Mouse (Mus musculus) forebrain, embryonic 10.5 days (tissue): ENCODE measurements around the gene Fbxw4. TPM values are rescaled to one million over a fixed set of nuclear protein-coding genes. Genes with fewer than 3 reads are reported as not detected.
A peak's percentile ranks its signal among the peaks of the same experiment; 100 is the strongest.

Source experiments
- DNase-seq: peaks from one replicate; pipeline ENCODE4 v3.0.0-alpha.2; 2017; ENCODE audit warnings: low spot score; ENCODE audit errors: extremely low spot score
- H3K27ac ChIP-seq: fragments of 300-500 bp; sonication (generic); 2 replicates; pipeline ENCODE4 v1.5.1; 2016; ENCODE audit warnings: mild to moderate bottlenecking
- H3K27me3 ChIP-seq: fragments of 300-500 bp; sonication (generic); 2 replicates; pipeline ENCODE4 v1.6.1; 2016; ENCODE audit warnings: mild to moderate bottlenecking; ENCODE audit not compliant: poor library complexity, severe bottlenecking
- H3K36me3 ChIP-seq: fragments of 300-500 bp; sonication (generic); replicated peaks from 2 replicates; pipeline ENCODE4 v1.6.1; 2016; ENCODE audit warnings: mild to moderate bottlenecking, moderate library complexity
- H3K4me1 ChIP-seq: fragments of 300-500 bp; sonication (generic); 2 replicates; pipeline ENCODE4 v1.6.1; 2016
- H3K4me3 ChIP-seq: fragments of 300-500 bp; sonication (generic); 2 replicates; pipeline ENCODE4 v1.5.1; 2016; ENCODE audit warnings: mild to moderate bottlenecking, moderate library complexity
- H3K9me3 ChIP-seq: fragments of 300-500 bp; sonication (generic); 2 replicates; pipeline ENCODE4 v1.6.1; 2016; ENCODE audit warnings: mild to moderate bottlenecking, moderate library complexity
- WGBS: fragments of 180-500 bp; shearing (Covaris S2); methylation state at CpG from one replicate; pipeline ENCODE4 v1.1.7; 2016; 5-methylcytosine and 5-hydroxymethylcytosine counted together
- polyA plus RNA-seq: library from polyadenylated mRNA; unstranded; fragments of >200 nt; fragmentation: Nextera tagmentation; extraction: Ambion mirVana; gene quantifications from 2 replicates; pipeline ENCODE4 v1.2.1, GENCODE M21; 2016

The Fbxw4 gene
- polyA plus RNA-seq, 1 experiment from 2014 or later = 4.4 TPM

DNA sequence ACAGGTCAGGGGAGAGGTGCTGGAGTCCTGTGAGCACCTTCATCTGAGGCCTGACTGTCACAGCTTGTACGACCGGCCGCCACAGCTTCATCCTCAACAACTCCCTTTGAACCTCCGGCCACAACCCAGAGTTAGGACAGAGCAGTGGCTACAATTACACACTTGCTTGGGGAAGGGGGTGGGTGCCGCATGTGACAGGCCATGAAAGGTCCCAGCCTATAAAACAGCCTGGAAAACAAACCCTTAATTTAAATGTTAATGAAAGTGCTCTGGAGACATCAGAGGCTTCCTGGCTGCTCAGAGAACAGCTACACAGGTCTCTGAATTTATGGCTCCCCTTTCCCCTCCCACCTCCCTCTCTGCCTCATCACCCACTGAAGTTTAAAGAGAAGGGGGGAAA, 38.0 kb downstream of the Fbxw4 start:
- H3K36me3 ChIP-seq = peaks cover 10% of the 10 kb centered on the region; the same call in 1 of the 2 replicates
- H3K9me3 ChIP-seq = no peaks in the 10 kb centered on the region
- H3K4me1 ChIP-seq = peaks cover 23% of the 10 kb centered on the region
- peaks cover 89% of the 10 kb centered on the region for H3K27me3 ChIP-seq
- WGBS = 45% methylated on average over 5 of the region's 5 CpGs
- DNase-seq = no peak
- no peak overlapping the region for H3K4me3 ChIP-seq
- no peak overlapping the region for H3K27ac ChIP-seq

DNA sequence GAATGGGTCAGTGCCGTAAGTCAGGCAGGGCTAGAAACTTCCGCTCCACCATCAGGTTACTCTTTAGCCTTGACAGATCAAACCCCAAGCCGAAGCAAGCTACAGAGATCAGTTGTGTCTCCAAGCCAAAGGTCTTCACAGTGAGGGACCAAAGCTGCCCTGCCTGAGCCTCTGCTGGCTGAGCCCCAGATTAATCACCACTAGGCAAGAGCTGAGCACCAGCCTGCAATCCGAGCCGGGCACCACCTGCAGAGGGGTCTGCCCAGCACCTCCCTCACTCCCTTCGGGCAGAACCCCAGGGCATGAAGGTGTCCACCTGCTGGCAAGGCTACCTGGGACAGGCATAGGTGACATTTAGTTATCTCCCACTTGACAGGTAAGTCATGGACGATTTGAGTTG, 39.1 kb downstream of the Fbxw4 start:
- no peaks in the 10 kb centered on the region for H3K9me3 ChIP-seq
- H3K4me1 ChIP-seq = peaks cover 34% of the 10 kb centered on the region
- DNase-seq = no peak
- no peak overlapping the region for H3K27ac ChIP-seq
- H3K36me3 ChIP-seq = peaks cover 10% of the 10 kb centered on the region; the same call in 1 of the 2 replicates
- H3K27me3 ChIP-seq = peaks cover 94% of the 10 kb centered on the region
- 67% methylated on average over 7 of the region's 7 CpGs for WGBS
- H3K4me3 ChIP-seq = no peak overlapping the region

DNA sequence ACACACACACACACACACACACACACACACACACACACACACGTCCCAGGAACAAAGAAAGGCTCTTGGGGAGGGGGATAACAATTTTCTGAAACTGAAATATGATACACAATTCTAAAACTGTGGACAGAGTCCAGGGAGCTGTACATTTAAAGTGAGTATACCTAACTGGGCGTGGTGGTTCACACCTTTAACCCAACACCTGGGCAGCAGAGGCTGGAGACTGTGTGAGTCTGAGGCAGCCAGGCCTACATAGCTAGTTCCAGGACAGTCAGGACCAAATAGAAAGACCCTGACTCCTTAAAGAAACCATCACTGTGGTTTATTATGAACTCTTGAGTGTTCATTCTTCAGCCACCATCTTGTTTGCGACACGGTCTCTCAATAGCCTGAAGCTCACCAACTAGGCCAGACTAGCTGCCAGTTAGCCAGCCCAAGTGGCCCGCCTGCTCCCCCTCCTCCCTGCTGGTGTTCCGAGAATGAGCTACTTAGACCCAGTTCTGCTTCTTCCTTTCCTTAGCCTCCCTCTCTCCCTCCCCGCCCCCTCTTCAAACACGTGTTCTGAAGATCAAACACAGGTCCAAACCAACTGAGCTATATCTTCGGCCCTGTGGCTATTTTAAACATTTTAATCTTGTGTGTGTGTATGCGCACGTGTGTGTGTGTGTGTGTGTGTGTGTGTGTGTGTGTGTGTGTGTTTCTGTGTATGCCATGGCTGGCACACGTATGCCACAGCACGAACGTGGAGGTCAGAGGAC, 40.2 kb downstream of the Fbxw4 start:
- H3K4me3 ChIP-seq = no peak overlapping the region
- DNase-seq = no peak
- H3K27me3 ChIP-seq = peaks cover 100% of the 10 kb centered on the region
- 87% methylated on average over 14 of the region's 14 CpGs for WGBS
- 0 out of 2 replicates have a peak, but pooled peaks cover 1% of the 10 kb centered on the region for H3K36me3 ChIP-seq
- H3K27ac ChIP-seq = no peak overlapping the region
- no peaks in the 10 kb centered on the region for H3K9me3 ChIP-seq
- H3K4me1 ChIP-seq = peaks cover 45% of the 10 kb centered on the region

DNA sequence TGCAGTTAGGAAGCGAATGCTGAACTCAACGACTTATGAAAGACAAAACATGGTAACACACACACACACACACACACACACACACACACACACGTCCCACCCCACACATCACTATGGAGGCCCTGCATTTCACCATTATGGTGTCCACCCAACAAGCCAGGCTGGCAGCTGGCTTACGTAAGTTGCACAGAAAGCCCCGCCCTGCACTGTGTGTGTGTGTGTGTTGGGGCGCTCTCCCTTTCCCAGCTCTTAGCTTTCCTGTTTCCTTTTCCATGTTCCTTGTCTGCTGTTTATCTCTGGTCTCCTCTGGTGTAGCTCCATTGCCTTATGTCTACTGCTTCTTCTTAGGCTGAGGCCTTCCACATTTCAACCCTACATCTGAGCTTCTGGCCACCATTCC, 41.9 kb downstream of the Fbxw4 start:
- H3K4me1 ChIP-seq = peaks cover 53% of the 10 kb centered on the region
- H3K36me3 ChIP-seq = no peaks in the 10 kb centered on the region
- DNase-seq = no peak
- no peaks in the 10 kb centered on the region for H3K9me3 ChIP-seq
- WGBS = 88% methylated on average over 6 of the region's 6 CpGs
- H3K4me3 ChIP-seq = no peak overlapping the region
- no peak overlapping the region for H3K27ac ChIP-seq
- peaks cover 100% of the 10 kb centered on the region for H3K27me3 ChIP-seq

DNA sequence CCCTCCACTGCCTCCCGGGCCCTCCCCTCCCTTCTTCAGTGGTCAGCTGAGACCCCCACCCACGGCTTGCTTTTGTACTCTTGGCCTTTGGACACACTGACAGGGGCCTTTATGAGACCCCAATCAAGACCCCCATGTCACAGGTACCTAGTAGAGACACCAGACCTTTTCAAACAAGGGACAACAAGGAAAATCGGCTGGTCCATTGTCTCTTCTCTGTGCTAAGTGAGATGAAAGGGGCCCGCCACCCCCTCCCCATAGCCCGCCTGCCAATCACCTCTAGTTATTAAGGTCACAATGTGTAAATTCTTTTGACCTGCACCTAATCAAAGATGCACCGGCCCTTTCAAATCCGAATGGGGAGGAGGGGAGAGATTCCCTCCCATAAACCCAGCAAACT, 43.4 kb downstream of the Fbxw4 start:
- no peaks in the 10 kb centered on the region for H3K9me3 ChIP-seq
- DNase-seq = no peak
- H3K4me3 ChIP-seq = peak overlapping the region; percentile 27; the same call in 1 of the 2 replicates
- WGBS = 16% methylated on average over 7 of the region's 7 CpGs
- H3K4me1 ChIP-seq = peaks cover 54% of the 10 kb centered on the region
- no peaks in the 10 kb centered on the region for H3K36me3 ChIP-seq
- peak overlapping the region; percentile 74 for H3K27ac ChIP-seq
- H3K27me3 ChIP-seq = peaks cover 100% of the 10 kb centered on the region

DNA sequence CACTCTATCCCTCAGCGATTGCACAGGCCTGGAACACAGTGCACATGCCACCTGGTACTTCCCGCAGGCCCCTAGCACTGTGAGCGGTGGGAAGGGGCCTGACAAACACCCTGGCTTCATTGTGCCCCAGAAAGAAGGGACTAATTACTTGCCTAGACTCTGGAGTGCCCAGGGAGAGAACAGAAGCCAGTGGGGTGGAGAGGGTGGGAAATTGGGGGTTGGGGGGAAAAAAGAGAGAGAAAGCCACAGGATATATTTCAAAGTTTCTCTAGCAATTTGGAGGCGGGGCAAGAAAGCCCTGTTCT, 43.9 kb downstream of the Fbxw4 start:
- H3K27ac ChIP-seq = peak overlapping the region; percentile 74
- H3K27me3 ChIP-seq = peaks cover 100% of the 10 kb centered on the region
- peak; percentile 46 for DNase-seq
- no peak overlapping the region; the same call in 1 of the 2 replicates for H3K4me3 ChIP-seq
- H3K4me1 ChIP-seq = peaks cover 52% of the 10 kb centered on the region
- no peaks in the 10 kb centered on the region for H3K36me3 ChIP-seq
- H3K9me3 ChIP-seq = no peaks in the 10 kb centered on the region
- WGBS = 32% methylated on average over 4 of the region's 4 CpGs

DNA sequence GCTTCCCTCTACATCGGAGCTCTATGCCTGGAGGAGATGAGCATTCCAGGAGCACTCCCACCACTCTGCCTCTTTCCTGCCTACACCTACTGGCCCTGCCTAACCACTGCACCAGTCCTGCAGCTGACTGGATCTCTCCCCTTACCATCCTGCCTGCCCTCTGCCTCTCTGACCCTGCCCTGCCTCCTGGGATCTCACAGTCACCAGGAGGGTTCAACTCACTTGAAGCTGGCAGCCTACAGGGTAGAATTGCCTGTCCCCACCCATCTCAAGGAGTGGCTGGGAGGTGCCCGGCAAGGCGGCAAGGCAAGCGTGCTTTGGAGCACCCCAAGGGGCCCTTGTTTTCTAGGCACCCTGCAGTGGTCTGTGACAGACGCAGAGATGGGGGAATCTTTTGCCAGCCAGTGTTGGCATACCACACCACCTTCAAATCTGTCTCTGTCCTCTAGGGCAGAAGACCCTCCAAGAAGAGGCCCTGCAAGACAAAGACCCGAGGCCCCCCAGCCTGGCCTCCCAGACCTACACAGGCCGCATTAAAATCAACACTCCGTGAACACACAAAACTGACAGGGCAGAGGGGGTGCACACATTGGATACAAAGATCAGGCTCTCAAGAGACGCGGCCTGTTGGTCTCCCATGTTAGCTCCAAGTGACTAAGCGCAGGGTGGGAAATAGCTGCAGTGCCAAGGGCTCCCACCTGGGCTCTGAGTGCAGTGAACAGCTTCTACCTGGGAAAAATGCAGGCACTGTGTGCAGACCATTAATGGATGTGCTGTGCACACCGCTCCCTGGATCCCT, 44.5 kb downstream of the Fbxw4 start:
- H3K9me3 ChIP-seq = no peaks in the 10 kb centered on the region
- WGBS = 41% methylated on average over 12 of the region's 12 CpGs
- DNase-seq = no peak
- H3K4me3 ChIP-seq = peak overlapping the region; percentile 18; the same call in 1 of the 2 replicates
- H3K4me1 ChIP-seq = peaks cover 49% of the 10 kb centered on the region
- H3K27ac ChIP-seq = peak overlapping the region; percentile 74
- peaks cover 100% of the 10 kb centered on the region for H3K27me3 ChIP-seq
- no peaks in the 10 kb centered on the region for H3K36me3 ChIP-seq

DNA sequence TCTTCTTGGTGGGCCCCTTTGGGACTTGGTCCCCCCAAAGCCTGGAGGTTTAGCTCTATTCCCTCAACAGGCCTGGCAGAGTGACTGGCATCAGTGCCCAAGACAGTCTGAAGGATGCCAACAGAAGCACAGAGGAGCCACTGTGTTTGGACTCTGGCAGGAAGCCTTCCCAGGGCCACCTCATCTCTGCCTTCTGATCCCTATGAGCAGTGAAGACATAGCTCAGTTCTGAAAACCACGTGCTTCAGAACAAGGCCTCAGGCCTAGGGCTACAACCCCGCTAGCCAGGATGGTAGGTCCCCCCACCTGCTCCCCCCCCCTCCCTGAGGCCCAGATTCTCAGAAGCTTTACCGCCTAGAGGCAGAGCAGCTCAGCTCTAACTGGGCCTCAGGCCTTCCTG, 45.2 kb downstream of the Fbxw4 start:
- no peak for DNase-seq
- H3K4me3 ChIP-seq = no peak overlapping the region
- H3K27me3 ChIP-seq = peaks cover 100% of the 10 kb centered on the region
- no peaks in the 10 kb centered on the region for H3K36me3 ChIP-seq
- WGBS = 48% methylated on average over 3 of the region's 3 CpGs
- H3K9me3 ChIP-seq = no peaks in the 10 kb centered on the region
- peaks cover 49% of the 10 kb centered on the region for H3K4me1 ChIP-seq
- H3K27ac ChIP-seq = peak overlapping the region; percentile 74

DNA sequence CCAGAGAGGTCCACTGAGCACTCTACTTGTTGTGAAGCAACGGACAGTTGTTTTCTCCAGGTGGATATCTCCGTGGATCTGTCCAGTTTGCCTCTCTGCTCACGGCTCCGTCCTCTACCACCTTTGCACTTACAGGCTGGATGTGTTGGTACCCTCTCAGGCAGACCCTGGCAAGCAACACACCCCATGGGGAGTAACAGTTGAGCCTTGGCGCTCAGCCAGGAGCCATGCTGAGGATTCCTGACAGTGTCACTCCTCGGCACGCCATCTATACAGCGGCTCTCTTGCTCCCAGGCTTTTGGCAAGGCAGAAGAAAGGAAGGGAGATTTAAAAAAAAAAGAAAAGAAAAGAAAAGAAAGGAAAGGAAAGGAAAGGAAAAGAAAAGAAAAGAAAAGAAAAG, 45.7 kb downstream of the Fbxw4 start:
- no peaks in the 10 kb centered on the region for H3K36me3 ChIP-seq
- no peak overlapping the region for H3K4me3 ChIP-seq
- WGBS = 89% methylated on average over 8 of the region's 8 CpGs
- H3K27ac ChIP-seq = no peak overlapping the region
- H3K27me3 ChIP-seq = peaks cover 100% of the 10 kb centered on the region
- DNase-seq = no peak
- peaks cover 49% of the 10 kb centered on the region for H3K4me1 ChIP-seq
- no peaks in the 10 kb centered on the region for H3K9me3 ChIP-seq

DNA sequence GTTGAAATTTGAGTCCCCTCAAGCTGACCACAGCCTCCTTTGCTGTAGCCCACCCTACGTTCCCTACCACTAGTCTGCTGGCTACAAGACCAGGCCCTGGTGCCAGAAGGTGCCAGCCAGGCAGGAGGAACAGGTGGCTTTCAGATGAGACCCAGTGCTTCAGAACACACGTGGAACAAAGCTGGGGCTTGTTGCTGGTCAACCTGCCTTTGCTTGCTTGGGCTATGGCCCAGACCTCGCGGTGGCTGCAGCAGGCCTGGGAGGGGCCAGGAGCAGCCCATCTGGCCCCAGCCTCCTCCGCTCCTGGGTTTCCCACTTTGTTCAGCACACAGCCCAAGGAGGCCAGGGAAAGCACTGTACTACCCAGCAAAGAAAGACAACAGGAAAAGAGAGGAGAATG, 49.3 kb downstream of the Fbxw4 start:
- Histone ChIP-seq H3K27ac (no peak overlapping the region), H3K4me3 (no peak overlapping the region), H3K27me3 (peaks cover 100% of the 10 kb centered on the region), H3K9me3 (no peaks in the 10 kb centered on the region), H3K36me3 (no peaks in the 10 kb centered on the region), H3K4me1 (peaks cover 55% of the 10 kb centered on the region)
- WGBS = 83% methylated on average over 5 of the region's 5 CpGs
- no peak for DNase-seq

DNA sequence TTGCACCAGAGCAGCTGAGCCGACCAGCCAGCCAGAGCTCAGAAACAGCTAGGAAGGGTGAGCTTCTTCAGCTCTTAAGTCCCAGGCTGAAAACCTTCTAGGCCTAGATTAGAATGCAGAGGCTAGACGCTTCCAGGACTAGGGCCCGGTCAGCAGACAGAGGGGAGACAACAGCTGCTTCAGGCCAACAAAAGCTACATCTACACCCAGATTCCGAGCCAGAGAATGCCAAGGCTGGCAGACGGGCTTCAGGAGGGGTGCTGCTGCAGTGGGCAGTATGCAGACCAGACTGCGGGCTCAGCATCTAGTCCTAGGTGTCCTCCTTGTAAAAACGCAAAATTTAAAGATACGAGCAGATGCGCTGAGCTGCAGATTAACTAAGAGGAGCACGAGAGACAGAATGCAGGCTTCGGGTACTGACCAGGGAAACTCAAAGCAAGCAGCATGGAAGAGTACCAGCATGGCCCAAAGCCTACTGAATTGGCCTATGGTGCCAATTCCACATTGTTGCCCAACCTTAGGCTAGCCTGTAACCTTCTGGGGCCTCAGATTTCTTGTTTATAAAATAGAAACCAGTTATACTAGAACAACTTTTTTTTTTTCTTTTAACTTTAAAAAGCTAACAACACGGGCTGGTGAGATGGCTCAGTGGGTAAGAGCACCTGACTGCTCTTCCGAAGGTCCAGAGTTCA, 51.3 kb downstream of the Fbxw4 start:
- no peak for DNase-seq
- WGBS = 90% methylated on average over 13 of the region's 13 CpGs
- Histone ChIP-seq H3K27me3 (peaks cover 100% of the 10 kb centered on the region), H3K27ac (0 out of 2 replicates have a peak overlapping the region, but pooled peaks have one; percentile 18), H3K4me1 (peaks cover 43% of the 10 kb centered on the region), H3K4me3 (no peak overlapping the region), H3K9me3 (no peaks in the 10 kb centered on the region), H3K36me3 (no peaks in the 10 kb centered on the region)

DNA sequence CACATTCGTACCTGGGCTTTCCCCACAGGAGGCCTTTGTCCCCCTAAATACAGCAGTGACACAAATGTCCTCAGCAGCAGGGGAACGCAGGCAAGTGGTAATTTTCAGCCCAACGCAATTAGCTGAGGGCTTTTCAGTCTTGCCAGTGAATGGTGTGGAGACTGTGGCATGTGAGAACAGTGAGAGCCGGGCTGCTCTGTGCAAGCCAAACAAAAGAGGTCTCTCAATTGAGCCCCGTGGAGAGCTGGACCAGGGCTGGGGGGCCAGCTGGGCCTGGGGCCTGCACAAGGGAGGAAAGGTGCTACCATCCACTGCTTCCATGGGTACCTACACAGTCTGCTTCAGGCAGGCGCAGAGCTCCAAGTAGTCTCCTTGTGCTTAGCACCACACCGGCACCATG, 52.6 kb downstream of the Fbxw4 start:
- H3K4me1 ChIP-seq = peaks cover 36% of the 10 kb centered on the region
- peaks cover 100% of the 10 kb centered on the region for H3K27me3 ChIP-seq
- H3K9me3 ChIP-seq = no peaks in the 10 kb centered on the region
- WGBS = 12% methylated on average over 7 of the region's 7 CpGs
- H3K27ac ChIP-seq = peak overlapping the region; percentile 78
- H3K4me3 ChIP-seq = peak overlapping the region; percentile 11; the same call in 1 of the 2 replicates
- peak; percentile 61 for DNase-seq
- H3K36me3 ChIP-seq = no peaks in the 10 kb centered on the region
